Mouse (Mus musculus) embryo, embryonic 10 days (tissue): Measurements from ENCODE around the gene Trpm5.
A peak's percentile ranks its signal among the peaks of the same experiment; 100 is the strongest.

Source experiments
- DNase-seq: peaks from one replicate; pipeline ENCODE4 v3.0.0-alpha.2; 2015; ENCODE audit warnings: low spot score

Gene Trpm5

DNA sequence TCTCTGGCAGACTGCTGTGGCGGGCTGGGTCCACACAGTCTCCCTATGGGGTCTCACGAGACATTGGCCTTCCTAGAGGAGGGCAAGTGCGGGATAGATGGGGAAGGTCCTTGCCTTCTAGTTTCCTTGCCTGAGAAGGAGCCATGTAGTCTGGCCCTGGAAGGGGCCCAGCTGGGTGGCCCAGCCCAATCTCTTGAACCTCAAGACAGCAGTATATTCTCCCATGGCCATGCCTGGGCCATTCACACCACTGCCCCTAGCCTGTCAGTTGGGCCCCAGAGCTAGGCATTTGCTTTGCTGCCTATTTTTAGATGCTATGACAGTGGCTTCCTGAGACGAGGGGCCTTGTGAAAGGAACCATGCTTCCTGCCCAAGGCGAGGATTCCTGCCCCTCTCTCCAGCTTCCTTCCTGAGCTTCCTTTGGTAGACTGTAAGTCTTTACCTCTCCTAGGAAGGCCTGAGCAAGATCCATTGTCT, 36.2 kb downstream of the Trpm5 start:
- DNase-seq = no peak

DNA sequence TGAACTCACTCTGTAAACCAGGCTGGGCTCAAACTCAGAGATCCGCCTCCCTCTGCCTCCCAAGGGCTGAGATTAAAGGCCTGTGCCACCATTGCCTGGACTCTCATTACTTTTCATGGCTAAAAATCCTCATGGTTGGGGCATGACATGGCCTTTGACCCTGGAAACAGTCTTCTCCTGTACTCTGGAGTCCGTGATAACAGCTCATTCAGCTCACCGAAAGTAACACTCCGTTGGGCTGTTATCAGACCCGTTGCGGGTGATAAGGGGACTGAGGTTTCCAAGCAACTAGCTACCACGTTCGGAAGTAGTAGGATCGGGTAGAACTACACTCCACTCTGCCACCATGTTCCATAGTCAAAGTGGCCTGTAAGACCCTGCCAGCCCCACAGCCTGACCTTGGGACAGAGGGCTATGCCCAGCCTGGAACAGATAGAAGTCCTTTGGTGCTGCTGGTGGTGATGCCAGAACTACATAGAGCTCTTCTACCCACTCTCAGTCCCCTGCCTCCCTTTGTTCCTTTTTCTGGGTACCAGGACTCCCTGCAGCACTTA, 36.7 kb downstream of the Trpm5 start:
- no peak for DNase-seq

DNA sequence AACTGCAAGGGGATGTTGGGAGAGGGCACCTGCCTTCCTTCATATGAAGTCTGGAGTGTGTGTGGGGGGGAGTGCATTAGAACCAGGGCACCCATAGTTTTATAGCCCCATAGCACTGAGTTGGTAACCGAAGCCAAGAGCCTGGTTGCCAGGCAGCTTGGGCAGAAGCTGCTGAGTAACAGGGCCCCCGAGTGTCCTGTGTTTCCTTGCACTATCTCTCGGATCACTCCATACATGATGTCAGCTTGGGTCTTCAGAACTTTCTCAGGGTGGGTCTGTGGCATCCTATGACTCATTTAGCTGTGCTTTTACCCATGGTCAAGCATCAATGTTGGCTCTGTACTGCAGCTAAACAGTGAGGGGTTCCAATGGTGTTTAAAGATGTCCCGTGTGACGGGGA, 37.4 kb downstream of the Trpm5 start:
- DNase-seq = no peak

DNA sequence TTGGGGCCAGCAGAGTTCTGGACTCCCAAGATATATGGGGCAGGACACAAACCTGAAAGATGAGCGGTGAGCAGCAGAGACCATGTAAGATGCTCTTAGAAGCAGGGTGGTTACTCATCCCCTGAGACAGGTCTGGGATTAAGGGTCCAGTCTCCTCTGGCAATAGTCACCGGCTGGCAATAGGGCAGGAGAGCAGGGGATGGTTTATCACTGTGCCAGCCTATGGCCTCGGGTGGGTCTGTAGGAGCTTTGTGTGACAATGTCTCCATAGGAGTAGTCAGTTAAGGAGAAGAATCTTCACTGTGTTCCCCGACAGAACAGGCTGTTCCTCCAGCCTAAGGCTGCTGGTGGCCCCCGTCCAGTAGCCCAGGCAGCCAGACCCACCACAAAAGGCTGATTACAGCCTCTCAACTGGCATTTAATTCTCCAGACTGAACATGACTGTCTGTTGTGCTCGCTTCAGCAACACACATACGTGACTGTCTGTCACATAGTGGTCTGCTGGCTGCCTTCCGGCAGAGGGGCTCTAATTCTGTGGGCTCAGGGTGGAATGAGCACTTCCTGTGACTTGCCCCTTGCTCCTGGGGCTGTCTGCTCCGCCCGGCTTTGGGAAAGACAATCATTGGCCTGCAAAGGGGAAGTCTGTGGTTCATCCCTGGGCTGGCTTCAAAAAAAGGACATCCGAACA, 38.8 kb downstream of the Trpm5 start:
- no peak for DNase-seq

DNA sequence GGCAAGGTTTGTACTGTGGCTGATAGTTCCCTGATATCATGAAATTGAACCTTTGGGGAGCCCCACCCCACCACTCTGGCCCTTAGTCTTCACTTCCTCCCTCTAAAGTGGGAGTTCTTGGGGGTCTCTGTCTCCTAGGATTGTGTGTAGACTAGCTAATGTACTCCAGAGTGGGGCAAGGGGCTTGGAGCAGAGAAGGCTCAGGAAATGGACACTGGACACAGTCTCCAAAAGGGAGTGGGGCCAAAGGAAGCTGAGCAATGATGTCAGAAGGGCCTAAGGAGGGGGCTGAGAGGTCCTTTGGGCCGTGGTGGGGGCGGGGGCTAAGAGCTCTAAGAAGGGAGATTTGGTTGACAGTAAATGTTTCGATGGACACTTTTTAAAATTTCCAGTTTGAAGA, 39.4 kb downstream of the Trpm5 start:
- DNase-seq = no peak

DNA sequence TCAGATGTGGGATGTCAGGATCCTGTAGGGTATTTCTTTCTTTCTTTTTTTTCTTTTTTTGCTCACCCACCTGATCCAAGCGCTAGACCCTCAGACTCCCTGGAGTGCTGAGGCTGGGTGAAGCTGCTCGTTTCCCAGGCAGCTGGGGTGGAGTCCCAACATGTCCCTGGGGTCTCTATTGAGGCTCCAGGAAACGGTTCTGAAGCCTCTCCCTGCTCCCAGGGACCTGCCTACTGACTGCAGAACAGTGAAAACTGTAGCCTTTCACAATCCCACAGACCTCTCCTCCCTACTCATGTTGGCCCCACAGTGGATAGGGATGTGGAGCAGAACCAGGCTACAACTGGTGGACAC, 39.9 kb downstream of the Trpm5 start:
- DNase-seq = no peak

DNA sequence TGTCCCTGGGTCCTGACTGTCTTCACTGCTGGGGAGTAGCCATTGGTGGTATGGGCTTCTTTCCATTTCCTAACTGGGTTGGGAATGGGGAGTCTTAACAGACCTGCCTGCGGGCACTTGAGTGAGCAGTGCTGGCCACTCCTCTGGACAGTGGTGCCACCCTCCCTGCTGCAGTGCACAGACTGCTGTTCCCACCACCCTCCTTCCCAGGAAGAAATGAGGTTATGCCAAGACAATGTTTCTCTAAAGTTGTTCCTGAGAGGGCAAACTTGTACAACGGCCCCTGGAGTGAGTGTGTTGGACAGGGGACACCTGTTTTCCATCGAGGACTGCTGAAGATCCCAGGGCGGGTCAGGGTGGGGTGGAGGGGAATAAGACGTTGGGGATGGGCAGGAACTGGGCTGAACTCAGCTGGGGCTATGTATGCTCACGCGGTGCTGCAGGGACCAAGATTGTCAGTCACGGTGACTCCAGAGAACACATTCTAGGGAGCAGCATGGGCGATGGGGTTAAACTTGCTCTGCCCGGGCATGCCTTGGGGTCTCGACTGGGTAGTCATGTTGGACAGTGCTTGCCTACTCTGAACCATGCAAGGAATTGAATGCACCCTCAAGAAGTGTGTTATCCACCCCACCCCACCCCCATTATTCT, 40.4 kb downstream of the Trpm5 start:
- no peak for DNase-seq

DNA sequence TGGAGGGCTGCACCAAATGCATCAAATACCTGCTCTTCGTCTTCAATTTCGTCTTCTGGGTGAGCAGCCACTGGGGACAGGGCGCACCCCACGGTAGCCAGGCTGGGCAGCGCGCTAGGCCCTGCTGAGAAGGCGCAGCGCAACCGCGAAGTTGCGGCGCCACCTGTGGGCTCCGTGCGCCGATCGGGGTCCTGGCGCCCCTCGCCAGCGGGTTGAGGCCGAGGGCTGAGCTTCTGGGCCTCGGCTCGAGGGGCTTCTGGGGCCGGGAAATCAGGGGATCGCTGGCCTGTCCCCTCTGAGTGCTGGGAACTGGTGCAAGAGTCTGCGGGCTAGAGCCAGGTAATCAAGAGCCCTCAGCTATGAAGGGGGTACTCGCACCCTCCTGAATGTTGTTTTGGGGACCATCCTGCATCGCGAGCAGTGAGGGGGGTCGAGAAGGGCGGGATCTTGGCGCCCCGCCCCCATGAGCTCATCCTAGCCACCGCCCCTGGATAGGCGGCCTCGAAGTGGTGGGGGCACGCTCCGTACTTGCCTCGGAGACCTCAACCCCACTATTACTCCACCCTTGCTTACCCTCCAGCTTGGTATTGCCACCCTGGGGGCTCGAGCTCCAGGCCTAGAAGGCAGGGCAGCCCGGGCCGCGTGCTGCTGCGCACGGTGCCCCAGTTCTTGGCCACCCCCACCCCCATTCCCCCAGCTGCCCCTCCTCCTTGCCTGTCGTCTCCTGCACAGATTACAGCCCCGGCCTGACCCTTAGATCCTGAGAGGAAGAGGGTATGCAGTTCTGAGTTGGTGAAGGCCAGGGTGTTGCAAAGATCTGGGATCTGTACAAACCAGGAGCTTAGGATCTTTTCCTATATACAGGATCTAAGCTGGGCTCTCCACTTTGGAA, 41.2 kb downstream of the Trpm5 start:
- DNase-seq = peak; percentile 79

DNA sequence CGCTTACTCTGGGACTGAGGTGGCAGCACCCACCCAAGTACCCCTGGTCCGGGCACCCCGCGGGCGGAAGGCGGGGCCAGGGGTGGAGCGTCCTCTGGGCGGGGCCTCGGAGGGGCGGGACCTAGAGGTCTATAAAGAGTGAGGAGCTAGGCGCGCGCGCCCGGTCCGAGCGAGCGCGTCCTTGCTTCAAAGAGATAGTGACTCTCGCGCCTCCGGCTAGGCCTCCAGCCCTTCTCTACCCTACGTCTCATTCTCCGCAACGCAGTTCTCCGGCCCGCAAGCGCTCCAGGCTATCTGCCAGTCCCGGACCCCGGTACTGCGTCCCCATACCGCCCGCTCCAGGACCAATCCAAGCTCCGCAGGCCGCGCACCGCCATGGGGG, 41.8 kb downstream of the Trpm5 start, which contains the start of gene Cd81:
TSS of gene Cd81 (plus strand) at position 114 of the 382 bp plus-strand sequence.
- DNase-seq = peak; percentile 83

DNA sequence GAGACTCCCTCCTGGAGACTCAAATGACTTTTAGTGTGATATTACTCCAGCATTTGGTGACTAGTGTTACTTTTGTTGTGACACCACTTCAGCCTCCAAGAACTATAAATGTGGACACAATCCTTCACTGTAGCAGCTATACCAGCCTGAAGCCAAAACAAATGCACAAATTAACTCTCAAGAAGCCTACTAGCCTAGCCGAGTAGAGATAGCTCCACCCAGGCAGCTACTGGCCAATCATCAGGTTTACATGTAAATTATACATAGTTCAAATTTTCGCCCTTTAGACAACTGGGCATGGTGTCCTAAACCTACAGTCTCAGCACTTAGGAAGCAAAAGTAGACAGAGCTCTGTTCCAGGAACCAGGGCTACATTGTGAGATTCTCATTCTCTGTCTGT, 43.1 kb downstream of the Trpm5 start:
- no peak for DNase-seq

DNA sequence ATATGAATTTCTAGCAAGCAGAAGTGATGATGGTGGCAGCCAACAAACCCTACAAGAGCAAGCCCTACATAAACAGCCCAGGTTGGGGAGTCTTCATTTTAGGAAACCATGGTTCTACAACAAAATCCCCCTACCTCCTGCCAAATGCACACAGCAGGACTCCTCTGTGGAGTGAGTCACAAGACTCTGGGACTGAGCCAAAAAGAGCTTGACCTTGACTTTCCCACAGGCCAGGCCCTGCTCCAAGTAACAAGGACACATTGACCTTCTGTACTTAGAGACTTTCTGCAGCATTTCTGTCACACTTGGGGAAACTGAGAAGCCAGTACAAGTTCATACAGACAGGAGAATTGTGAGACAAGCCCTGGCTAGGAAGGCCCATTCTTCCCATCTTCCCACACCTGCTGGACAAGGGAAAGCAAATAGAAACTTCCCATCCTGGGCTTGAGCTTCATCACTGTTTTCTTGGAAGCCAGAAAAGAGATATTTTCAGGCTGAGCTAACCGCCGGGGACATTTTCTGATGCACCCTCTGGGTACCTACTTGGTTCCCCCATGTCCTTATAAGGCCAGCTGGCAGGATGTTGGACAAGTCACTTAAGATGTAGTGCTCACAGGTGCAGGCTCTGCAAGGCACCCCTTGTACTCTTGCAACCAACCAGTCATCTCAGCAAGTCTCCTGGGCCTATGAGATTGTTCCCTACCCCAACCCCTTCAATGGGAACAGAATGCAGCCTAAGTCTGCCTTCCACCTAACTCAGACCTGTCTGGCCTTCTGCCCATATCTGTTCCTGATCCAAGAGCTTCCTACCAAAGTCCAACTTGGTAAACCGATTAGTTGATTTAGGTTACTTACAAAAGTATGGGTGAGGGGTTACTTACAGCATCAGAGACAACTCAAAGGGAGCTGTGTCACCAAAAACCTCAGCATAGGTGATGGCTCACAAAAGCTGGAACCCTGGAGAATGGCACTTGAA, 44.3 kb downstream of the Trpm5 start:
- no peak for DNase-seq

DNA sequence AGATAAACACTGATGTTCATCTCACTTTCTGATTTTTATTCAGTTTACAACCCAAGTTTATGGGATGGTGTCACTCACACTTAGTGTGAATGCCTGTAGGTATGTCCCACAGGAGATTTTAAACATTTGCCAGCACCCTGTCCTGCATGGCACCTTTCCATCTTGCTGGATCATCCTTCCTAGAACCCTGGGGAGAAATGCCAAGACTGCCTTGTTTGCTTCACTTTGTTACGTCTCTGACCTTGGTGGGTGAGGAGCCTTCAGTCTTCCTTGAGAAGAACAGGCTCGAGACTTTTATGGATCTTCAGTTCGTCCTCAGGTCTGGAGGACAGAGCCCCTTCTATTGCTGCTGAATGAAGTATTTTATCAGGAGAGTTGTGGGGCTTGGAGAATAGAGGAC, 45.1 kb downstream of the Trpm5 start:
- no peak for DNase-seq

DNA sequence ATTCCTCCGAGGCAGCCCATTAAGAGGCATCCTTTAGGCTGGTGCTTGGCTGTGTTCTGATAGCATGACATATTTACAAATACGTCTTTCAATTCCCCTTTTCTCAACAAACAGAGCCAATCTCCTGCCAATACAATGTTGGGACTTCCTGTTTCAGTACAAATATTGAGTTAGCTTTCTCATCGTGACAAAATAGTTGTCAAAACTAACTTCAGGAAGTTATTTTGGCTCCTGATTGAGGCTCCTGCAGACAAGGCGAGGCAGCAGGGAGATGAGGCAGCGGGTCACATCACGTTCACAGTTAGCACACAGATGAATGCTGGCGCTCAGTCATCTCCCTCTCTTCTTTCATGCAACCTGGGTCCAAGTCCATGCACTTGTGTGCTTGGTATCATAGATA, 48.1 kb downstream of the Trpm5 start:
- DNase-seq = no peak

DNA sequence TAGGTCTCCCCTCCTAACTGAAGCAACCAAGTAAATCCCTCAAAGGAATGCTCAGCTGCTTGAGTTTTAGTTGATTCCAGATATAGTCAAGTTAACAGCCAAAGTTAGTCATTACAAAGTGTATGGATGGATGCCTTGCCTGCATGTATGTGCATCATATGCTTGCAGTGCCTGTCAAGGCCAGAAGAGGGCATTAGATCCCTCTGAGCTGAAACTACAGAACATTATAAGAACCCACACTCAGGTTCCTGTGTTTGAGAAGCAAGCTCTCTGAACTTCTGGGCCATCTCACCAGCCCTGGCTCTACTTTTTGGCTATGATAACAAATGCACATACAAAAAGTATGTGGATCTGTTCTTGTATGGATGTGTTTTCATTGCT, 49.6 kb downstream of the Trpm5 start:
- DNase-seq = no peak

DNA sequence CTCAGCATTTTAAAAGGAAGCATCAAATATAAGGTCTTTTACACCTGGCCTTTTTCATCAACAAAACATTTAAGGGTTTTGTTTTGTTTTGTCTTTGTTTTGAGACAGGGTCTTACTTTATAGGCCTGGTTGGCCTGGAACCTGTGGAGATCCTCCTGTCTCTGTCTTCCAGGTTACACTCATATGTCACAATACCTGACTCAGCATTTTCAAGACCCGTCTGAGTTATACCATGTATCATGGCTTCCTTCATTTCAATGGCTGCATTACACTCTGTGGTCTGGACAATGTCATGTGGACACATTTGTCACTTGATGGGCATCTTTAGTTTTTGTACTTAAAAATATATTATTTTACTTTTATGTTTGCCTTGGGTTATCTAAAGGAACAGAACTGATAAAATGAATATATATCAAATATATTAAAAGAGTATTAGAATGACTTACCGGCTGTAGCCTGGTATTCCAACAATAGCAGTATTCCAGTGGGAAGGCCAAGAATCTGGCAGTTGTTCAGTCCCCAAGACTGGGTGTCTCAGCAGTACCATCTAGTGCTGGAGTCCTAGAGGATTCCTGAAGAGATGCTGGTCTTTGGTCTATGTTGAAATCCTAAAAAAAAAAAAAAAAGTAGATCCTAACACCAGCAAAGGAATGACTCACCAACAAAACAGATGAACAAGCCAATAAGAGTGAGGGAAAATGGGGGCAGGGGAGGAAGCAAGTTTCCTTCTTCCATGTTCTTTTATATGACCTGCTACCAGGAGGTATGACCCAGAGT, 50.2 kb downstream of the Trpm5 start:
- DNase-seq = no peak

DNA sequence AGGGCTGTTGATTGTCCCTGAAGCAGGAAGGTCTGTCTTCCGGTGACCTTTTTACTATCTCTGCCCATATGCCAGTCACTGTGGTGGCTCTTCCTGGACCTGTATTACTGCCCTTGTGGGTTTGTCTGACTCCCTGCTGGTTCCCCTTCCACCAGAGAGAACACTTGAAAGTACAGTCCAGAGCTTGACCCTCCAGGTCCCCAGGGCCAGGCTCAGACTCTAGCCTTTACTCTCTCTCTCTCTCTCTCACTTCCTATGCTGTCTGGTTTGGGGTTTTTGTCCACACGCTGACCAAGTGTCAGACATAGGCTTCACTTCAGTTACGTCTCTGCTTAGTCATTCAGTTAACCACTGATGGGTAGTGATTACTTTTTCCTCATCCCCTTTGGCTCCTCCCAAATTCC, 51.5 kb downstream of the Trpm5 start:
- DNase-seq = no peak

DNA sequence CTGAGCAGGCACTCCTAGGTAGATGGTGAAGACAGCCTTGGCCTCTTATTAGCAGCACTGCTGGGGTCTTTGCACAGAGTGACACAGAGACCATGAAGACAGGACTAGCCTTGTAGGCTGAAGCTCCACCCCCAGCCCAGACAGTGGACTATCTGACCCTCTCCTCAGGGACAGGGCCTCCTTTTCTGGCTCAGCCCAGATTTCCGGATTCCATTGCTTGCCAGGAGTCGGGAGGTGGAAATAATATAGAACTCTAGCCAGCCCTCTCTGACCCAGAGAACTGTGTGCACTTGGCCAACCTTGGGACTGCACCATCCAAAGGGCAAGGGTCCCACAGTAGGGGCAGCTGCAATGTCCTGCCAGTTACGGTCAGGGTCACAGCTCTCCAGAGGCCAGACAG, 52.4 kb downstream of the Trpm5 start:
- DNase-seq = no peak

DNA sequence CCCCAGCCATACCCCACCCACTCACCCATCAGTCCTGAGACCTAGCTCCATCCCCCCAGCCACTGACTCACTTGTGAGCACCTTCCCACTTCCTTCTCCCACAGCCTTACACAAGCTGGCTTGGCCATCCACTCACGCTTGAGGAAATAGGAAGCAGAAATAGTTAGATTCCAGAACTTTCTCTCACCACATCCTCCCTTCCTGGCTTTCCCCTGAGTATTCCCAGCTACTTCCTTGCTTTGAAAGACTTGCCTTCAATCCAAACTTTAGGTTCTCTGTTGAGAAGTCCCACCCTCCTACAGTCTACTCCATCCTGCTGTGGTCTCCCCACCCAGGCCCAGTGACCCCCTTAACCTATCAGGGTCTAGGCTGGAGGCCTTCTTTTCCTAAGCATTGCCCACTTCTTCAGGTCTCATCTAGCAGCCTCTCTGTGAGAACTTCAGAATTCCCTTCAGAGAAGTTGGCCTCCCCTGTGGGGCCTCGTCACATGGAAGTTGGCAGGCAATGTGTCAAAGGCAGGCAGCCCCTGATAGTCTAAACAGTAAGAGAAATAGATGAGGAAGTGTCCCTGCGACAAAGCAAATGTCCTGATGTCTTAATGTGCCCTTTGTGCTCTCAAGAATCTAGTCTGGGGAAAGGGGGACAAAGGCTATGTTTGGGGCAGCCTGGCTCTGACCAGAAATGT, 53.2 kb downstream of the Trpm5 start:
- no peak for DNase-seq

DNA sequence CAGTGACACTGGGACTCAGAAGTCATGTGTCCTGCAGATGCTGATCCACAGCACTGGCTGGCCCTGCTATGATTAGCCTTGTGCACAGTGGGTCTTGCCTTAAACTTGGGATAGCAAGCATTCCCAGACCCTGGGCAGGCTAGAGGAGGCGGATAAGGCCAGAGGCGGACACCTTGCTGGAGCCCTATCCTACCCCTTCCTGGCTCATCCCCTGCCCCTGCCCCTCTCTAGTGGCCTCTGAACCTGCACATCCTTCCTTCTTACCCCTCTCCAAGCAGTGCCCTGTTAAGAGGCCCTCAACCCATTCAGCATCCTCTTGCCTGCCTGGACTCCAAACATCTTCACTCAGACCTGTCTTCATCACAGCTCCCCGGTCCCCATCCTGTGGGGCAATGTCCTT, 53.9 kb downstream of the Trpm5 start:
- DNase-seq = no peak
